Mouse (Mus musculus): Measurements from ENCODE around the gene Gpc6.

Gpc6 gene

DNA sequence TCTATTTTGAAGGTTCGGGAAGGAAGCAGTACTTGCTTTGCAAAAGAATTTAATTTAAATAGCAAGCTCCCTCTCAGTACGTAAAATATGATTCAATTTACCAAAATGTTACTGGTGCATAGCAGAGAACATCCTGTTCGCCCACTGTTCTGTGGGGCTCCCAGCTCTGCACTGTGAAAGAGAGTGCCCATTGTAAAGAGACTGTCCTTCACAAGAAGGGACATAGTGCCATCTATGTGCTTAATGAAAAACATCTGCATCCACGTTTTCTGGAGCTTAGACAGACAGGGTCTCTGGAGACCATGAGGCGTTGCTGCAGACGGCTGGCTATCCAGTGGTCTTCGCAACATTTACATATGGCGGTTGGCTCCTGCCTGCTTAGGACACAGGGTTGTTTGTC, 998.6 kb downstream of the Gpc6 start:
- no peak for DNase-seq (ENCODE audit: low read depth, low spot score)

DNA sequence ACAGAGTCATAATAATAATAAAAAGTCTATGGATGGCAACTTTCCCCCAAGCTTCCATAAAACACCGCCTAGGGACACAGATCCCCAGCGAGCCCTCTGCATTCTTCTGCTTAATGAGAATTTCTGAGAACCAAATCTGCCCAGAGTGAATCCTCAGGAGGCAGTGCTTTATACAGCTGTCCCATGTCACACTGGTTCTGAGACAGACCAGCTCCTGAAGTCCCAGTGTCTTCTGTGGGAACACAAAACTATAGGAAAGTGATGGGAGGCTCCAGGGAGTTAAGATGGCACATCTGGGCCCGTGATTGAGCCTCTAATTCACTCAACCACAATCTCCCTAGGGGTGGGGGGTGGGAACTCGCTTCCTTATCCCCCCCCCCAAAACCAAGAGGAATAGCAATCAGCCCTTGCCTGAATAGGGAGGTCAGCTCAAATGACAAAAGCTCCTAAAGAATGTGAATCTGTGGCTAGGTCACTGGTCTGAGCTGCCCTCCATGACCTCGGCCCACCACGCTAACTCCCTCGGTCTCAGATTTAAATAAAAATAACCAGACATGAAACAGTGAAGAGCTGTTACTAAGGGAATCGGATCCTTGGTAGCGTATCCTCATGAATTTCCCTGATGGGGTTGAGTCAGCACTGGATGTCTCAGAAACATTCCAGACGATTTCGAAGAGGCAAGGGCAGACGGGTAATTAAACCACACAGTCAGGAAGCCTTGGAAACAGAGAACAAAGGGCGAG, 1005.2 kb downstream of the Gpc6 start:
- no peak for DNase-seq (ENCODE audit: low read depth, low spot score)

DNA sequence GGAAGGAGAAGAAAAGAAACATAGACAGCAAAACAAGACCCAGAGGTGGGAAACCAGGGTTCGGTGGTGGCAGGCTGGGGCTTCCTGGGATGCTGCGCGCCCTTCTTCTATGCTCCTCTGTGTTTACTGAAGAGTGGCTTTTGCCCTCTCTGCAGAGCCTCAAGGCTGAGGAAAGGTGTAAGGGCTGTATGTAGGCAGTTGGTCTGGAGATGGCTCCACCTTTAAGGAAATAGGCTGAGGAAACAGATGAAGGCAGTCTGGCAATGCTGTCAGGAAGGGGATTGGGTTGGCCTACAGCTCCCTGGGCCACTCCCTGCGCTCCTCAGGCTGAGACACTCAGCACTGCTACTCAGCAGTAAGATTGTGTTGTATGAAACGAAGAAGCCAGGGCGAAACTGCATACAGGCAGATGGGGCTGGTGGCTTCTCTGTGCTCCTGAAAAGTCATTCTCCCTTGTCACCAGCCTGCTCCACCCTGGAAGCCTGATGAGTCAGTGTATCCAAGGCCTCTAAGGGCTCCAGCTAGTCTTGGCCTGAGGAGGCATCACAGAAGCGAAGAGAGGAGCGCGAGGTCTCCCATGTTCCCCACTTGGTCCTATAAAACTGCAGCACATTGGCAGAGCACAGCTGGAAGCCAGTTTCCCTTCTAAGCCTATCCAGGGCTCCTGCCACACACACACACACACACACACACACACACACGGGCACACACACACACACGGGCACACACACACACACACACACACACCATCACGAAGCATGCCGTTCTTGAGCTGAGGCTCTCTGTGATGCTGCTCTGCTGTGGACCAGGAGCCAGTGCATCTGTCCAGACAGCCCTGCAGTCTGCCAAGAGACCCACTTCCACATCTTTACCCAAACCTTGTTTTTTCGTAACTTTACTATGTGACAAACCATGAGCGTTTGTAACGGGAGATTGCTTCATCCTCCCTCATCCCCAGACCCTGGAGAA, 1006.0 kb downstream of the Gpc6 start:
- no peak for DNase-seq (ENCODE audit: low read depth, low spot score)

DNA sequence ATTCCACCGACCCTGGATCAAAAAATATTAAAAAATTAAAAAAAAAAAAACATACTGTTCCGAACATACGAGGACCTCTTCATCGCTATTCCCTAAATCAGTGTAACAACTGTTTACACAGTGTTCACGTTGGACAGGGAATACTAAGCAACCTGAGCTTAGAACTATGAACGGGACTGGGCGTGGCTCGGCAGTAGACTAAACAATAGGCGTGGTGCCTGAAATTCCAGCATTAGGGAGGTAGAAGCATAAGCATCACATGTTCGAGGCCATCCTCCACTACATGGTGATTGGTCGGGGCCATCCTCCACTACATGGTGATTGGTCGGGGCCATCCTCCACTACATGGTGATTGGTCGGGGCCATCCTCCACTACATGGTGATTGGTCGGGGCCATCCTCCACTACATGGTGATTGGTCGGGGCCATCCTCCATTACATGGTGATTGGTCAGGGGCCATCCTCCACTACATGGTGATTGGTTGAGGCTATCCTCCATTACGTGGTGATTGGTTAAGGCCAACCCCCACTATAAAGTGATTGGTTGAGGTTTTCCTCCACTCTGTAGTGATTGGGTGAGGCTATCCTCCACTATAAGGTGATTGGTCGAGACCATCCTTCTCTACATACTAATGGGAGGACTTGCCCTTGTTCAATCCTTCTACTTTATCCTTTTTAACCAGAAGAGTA, 1007.2 kb downstream of the Gpc6 start:
- DNase-seq (ENCODE audit: low read depth, low spot score) = no peak

DNA sequence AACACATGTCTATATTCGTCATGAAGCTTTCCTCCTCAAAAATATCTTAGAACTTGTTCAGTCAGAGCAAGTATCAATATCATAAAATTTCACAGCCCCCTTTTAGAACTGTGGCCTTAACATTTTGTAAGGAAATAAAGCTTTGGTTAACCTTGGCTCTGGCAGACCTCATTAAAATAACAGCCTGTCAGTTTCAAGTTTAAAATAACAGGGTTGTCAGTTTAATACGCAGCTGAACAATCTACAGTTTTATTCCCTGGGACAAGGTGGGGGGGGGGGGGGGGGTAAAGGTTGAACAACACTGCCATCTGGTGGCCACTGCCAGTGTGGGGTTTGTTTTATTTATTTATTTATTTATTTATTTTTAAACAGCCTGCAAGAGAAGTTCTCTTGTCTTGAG, 1013.4 kb downstream of the Gpc6 start:
- DNase-seq (ENCODE audit: low read depth, low spot score) = no peak

DNA sequence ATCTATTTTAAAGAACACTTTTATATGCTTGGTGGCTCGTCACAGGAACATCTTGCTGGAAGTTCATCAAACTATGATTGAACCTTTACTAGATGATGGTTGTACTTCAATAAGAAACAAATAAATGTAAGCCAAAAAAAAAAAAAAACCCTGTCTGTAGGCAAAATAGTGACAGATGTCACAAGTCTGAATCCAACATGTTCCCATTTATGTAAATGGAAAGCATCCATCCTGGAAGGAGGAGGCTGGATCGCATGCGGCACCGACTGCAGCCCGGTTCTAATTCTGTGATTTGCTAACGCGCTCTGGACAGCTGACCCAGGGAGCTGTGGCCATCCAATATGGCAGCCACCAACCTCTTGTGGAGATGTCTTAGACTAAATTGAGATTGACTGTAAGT, 1014.4 kb downstream of the Gpc6 start:
- DNase-seq (ENCODE audit: low read depth, low spot score) = no peak

DNA sequence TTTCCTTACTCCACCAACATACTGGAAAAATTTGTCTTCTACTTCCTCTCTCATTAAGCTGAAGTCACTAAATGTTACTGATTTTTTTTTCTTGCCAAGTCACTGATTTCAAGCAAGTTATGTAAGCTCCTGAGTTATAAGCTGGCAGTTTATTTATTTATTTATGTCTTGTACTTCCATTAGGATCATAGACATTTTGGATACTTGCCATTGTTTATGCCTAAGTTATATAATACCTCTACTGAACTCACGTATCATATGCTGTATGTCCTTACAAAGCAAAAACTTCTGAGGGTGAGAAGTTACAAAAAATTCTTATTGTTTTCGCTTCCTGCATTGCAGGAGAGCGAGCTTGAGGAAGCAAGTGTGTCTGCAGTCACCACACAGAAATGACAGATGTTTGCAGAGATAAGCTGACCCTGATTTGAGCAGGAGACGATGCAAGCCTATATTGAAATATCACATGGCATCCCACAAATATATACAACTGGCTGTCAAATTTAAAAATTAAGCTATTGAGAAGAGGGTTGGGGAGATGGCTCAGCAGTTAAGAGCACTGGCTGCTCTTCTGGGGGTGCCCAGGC, 1020.9 kb downstream of the Gpc6 start:
- DNase-seq (ENCODE audit: low read depth, low spot score) = no peak

DNA sequence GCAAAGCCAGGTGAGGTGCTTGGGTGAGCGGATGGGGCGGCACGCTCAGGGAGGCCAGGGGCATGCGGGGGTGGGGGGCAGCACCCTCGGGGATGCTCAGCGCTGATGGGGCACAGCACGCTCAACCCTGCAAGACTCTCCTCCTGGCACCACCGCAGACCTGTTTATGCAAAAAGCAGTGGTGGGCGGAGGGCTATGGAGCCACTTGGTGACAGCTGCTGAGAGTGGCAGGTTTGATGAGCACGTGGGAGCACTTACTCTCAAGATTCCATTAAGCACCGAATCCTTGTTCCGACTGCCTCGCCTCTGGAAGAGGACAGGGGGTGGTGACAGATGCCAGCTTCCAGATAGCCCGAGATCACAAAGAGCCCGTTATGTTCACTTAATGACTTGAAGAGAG, 1026.2 kb downstream of the Gpc6 start:
- no peak for DNase-seq (ENCODE audit: low read depth, low spot score)

DNA sequence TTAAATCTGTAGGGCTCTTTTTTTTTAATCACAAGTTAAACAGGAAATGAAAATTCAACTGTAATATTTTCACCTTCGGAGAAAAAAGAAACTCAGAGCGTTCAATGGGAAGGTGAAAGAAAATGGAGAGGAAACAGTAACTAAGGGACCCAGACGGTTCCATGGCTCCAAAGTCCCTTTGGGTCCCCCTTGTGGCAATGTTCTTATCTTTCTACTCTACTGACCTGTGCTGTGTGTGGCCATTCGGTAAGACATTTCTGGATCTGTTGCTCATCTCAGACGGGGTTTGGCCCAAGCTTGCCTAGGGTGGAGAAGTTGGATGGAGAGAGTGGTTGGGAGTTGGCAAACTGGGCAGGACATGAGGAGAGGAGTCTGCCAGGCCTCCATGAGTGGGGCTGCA, 1026.6 kb downstream of the Gpc6 start:
- DNase-seq (ENCODE audit: low read depth, low spot score) = no peak

DNA sequence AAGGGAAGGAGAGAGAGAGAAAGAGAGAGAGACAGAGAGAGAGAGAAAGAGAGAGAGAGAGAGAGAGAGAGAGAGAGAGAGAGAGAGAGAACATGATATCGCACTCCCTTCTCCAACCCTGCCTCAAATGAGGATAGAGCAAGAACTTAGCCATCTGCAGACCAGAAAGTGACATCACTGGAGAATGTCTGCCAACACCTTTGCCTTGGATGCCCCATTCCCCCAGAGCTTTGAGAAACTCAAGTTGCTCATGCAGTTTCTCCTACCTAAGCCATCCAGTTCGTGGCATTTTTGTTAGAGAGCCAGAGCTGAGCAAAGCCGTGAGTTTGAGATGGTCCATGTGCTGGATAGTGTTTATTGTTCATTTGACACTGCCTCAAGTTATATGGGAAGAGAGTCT, 1030.9 kb downstream of the Gpc6 start:
- DNase-seq (ENCODE audit: low read depth, low spot score) = no peak

DNA sequence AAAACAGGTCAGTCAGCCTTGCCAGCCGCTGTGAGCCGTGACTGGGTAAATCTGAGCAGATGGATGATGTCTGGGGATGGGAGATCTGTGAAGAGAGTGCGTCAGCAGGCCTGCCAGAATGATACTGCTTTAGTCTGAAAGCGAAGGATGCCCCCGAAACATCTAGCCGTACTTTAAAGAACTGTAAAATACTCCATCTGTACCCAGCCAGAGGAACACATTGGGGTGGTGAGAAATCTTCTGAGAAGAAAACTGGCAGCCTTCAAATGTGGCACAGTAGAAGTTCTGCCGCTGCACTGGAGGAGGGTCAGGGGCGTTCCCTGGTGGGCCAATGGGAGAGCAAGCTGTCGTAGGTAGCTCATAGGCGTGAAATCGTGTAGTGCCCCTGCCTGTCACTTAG, 1033.3 kb downstream of the Gpc6 start:
- no peak for DNase-seq (ENCODE audit: low read depth, low spot score)

DNA sequence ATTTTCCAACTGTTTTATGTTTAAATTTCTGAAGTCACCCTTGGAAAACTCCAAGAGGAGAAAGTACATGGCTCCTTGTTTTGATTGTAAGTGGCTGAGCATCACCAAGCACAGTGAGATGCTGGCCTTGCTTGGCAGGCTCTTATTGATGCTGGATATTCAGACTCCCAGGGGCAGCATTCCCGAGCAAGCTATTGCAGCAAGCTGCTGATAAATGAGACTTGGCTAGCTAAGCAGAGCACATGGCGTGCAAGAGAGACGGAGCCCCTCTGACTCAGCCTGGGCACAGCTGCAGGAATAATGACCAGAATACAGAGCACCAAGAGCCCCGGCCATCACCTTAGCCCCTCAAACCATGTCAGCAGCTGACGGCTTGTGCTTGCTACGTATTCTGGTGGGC, 1036.2 kb downstream of the Gpc6 start:
- no peak for DNase-seq (ENCODE audit: low read depth, low spot score)

DNA sequence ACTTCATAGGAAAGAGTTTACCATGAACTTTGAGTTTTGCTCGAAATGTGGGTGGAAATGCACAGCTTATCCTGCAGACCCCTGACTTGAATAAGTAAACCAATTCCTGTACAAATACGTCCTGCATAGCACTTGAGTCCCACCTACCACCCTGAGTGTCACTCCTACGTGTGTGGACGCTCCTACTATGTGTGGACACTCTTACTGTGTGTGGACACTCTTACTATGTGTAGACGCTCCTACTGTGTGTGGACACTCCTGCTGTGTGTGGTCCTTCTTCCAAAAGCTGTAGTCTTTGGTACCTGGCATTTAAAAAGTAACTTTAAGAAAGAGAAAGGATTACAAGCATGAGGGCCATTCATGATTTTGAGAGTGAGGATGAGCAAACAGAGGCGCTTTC, 1036.7 kb downstream of the Gpc6 start:
- no peak for DNase-seq (ENCODE audit: low read depth, low spot score)

DNA sequence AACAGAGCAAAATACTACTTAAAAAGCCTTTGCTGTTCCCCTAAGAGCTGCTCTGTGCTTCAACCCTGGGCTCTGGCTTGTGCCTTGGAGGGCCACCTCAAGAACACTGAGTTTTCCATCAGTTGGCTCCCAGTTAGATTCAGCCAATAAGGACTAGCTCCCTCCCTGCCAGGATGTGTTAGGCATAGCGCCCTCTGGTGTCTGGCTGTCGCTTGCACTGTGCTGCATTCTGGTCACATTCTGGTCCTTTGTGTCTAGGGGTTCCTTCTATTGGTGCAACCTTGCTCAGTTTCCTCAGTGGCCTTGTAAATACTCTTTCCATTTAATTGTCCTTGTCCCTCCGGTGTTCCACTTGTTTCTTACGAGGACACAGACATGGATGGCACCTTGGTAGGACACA, 1037.3 kb downstream of the Gpc6 start:
- DNase-seq (ENCODE audit: low read depth, low spot score) = no peak

DNA sequence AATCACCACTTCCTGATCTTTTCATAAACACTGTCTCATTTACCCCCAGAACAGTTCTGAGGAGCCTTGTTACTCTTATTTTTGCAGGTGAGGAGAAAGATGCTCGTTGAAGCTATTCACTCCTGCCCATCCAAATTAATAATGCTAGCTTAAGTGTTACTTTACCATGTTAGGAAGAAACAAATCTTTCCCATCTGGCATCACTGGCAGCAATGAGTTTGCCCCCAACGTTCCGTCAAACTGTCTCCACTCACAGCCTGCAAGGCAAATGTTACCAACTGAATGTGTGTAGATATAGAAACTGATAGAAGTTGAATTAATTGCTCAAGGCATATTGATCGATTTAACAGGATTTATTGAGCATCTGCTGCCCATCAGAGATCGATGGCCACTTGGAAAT, 1047.5 kb downstream of the Gpc6 start:
- no peak for DNase-seq (ENCODE audit: low read depth, low spot score)

DNA sequence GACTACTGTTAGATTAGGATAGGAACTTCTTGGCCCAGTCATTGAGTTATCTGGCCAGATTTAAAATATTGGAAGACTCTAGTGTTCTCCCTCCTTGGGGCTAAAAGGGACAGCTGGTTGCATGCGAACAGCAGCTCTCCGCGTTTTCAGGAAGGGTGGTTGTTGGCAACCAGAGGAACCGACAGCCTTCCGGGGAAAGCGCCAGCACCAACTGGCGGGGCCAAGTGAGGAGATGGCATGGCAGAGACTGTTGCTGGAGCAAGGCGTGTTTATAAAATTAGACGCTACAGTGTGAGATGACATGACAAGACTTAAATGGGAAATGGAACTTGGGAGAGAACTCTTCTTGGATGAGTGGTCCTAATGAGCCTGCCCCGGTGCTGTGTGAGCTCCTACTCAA, 1056.4 kb downstream of the Gpc6 start:
- no peak for DNase-seq (ENCODE audit: low read depth, low spot score)

DNA sequence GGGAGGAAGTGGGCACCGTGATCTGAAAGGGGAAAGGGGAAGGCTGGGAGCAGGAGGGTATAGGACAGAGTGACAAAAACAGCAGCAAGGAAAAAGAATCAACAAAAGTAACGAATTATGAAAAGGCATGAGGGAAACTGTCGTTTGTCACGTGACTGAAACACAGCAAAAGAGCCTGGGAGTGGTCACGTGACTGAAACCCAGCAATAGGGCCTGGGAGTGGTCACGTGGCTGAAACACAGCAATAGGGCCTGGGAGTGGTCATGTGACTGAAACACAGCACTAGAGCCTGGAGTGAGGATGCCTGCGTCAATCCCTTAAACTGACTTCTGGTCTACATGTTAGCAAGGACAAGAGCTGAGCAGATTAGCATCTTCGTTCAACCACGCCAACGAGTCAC, 1063.3 kb downstream of the Gpc6 start:
- DNase-seq (ENCODE audit: low read depth, low spot score) = no peak

DNA sequence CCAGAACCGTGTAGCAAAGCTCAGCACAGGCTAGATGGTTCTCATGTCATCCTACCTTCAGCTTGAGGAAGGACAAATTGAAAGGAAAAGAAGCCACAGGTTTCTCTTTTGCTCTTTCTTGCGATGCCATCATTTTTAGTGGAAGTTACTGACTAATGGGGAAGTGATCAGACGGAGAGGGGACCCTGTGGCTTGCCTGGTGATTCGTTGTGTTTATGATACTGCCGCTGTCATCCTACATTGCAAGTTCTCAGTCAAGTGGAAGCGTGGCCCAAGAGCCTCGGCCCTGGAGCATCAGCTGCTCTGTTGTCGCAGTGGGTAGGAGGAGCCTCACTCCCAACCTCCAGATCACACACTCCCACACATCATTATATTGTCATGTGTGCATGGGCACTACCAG, 1065.1 kb downstream of the Gpc6 start:
- DNase-seq (ENCODE audit: low read depth, low spot score) = no peak

DNA sequence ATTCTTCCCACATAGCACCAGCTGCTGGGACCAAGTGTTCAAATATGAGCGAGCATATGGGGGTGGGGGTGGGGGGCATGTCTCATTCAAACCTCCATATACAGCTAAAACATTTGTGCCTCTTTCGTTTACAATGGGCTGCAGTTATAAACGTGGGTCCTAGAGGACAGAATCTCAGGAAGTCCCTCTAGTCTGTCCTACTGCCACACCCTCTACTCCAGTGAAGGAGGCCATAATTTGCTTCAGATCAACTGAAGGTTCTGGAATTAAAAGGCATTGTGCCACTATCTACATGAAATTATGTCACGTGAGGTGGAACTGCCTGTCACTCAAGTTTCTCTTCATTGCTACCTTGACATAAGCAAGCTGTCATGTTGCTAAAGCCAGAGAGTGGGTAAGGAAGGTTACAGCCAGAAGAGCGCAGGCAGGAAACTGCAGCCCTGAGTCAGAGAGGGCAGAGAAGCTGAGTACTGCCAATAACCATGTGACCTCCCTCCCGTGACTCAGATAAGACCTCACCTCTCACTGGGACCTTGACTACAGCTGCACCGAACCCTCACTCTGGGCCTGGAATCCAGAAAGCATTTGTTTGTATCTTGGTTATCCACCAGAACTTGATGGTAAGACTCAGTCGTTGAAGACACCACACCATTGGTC, 1067.6 kb downstream of the Gpc6 start:
- no peak for DNase-seq (ENCODE audit: low read depth, low spot score)

DNA sequence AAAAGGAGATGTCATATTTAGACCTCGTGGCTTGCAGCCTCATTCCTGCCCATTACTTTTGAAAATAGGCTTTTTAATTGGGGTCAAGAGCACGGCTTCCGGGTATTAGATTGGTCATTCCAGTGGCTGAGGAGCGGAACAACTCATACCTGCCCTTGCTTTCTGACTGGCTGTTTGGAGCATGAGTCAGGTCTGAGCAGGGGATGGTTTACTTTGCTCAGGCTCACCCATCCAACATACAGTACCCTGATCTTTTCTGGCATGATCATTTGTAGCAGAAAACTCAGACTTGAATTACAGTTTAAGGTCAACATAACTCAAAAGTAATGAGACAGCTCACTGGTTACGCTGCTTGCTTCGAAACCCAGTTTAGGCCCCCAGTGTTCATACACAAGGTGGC, 1068.7 kb downstream of the Gpc6 start:
- DNase-seq (ENCODE audit: low read depth, low spot score) = no peak

DNA sequence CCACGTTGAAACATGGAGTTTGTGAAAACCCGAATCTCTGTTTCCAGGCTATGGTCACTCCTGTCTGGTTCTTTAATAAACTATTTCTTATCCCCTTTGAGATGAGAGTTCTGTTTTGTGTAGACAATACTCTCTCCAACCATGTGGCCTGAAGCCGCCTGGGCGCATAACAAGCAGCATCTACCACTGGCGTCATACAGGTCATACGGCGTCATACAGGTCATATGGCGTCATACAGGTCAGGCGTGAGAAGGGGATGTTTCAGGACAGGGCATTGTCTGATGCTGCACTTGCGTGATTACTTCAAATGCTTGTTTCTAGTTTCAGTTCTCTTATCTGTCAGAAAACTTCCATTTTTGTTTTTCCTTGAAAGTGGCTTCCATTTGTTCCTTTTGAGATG, 1079.3 kb downstream of the Gpc6 start:
- no peak for DNase-seq (ENCODE audit: low read depth, low spot score)

DNA sequence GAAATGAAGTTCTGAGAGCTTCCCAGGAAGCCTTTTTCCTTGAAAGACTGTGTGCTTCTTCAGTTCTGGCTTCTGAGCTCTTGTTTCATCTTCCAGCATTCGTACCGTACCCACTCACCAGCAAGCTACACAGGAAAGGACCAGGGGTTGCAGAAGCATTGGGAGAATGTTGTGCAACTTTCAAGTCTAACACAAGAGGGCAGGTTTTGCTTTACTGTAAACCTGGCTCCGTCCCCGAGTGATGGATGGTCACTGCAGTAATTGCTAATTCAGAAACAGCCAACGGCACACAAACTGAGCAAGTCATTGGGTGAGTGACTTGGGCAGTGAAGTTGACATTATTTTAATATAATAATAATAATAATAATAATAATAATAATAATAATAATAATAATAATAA, 1080.6 kb downstream of the Gpc6 start:
- no peak for DNase-seq (ENCODE audit: low read depth, low spot score)

Measured in WW6 (cell line).